Mouse (Mus musculus) heart, adult 10 weeks (tissue): ENCODE data around the gene Rnf223. TPM values are rescaled to one million over a fixed set of nuclear protein-coding genes. Genes with fewer than 3 reads are reported as not detected.

ENCODE experiments used
- polyA plus RNA-seq: library from polyadenylated mRNA; stranded (reverse); fragments of 350-450 nt; fragmentation: Illumina TruSeq; extraction: RNeasy Lipid Tissue Mini Kit (QIAGEN cat#74804); gene quantifications from one replicate; pipeline ENCODE4 v1.2.3, GENCODE M21; 2014; ENCODE audit warnings: low read depth, low replicate concordance

Rnf223 gene
- polyA plus RNA-seq = not detected

GRCm38 (mm10) chr4:156130436-156130835, at the start of gene Rnf223:
Rnf223 (plus strand) TSS chr4:156130513.

GRCm38 (mm10) chr4:156109570-156110331, 20.6 kb upstream of the Rnf223 start, which contains the start of gene 9430015G10Rik:
9430015G10Rik (plus strand) TSS chr4:156109982.

Other genes with a start within 250 kb of the Rnf223 start
- gene Pusl1, start 238.7 kb upstream of the Rnf223 start, polyA plus RNA-seq = 15.5 TPM
- 10.2 TPM for gene Acap3, start 238.7 kb upstream of the Rnf223 start, polyA plus RNA-seq
- gene Ube2j2, start 186.7 kb upstream of the Rnf223 start, polyA plus RNA-seq = 50.9 TPM
- gene C1qtnf12, start 168.2 kb upstream of the Rnf223 start, polyA plus RNA-seq = 18.6 TPM
- 2.0 TPM for gene B3galt6, start 137.9 kb upstream of the Rnf223 start, polyA plus RNA-seq
- gene Sdf4, start 137.6 kb upstream of the Rnf223 start, polyA plus RNA-seq = 104 TPM
- gene Tnfrsf4, start 116.7 kb upstream of the Rnf223 start, polyA plus RNA-seq = not detected
- not detected for gene Tnfrsf18, start 104.3 kb upstream of the Rnf223 start, polyA plus RNA-seq
- not detected for gene Ttll10, start 71.1 kb upstream of the Rnf223 start, polyA plus RNA-seq
- 5.9 TPM for gene 9430015G10Rik, start 20.5 kb upstream of the Rnf223 start, polyA plus RNA-seq
- gene Agrn, start 67.0 kb downstream of the Rnf223 start, polyA plus RNA-seq = 39.4 TPM
- 10.3 TPM for gene Isg15, start 70.3 kb downstream of the Rnf223 start, polyA plus RNA-seq
- 7.6 TPM for gene AW011738, start 72.8 kb downstream of the Rnf223 start, polyA plus RNA-seq
- 246 TPM for gene Perm1, start 85.4 kb downstream of the Rnf223 start, polyA plus RNA-seq
- 15.0 TPM for gene Plekhn1, start 104.3 kb downstream of the Rnf223 start, polyA plus RNA-seq
- 33.6 TPM for gene Noc2l, start 105.5 kb downstream of the Rnf223 start, polyA plus RNA-seq
- not detected for gene Samd11, start 125.1 kb downstream of the Rnf223 start, polyA plus RNA-seq
- gene Vmn2r-ps159, start 200.6 kb downstream of the Rnf223 start, polyA plus RNA-seq = not detected